In genomic region chr7:16921881-16922335, GRCm38 (mm10) we compare ENCODE assay signal across 8 mouse cellular contexts. TPM values are rescaled to one million over a fixed set of nuclear protein-coding genes. Genes with fewer than 3 reads are reported as not detected.
DNase-seq lines count a peak whose midpoint lies in the region; ATAC-seq lines count a peak whose summit lies in the region.

No protein-coding gene starts in this region.

- no peak for ATAC-seq in lung, embryonic 16.5 days (ENCODE audit: low read depth)
- no peak for ATAC-seq in forebrain, embryonic 16.5 days

- H3K27ac ChIP-seq in lung, embryonic 16.5 days (ENCODE audit: low read length) = peak overlapping the region; percentile 24; the same call in 1 of the 2 replicates
- peak overlapping the region; percentile 100 for H3K27ac ChIP-seq in forebrain, embryonic 16.5 days (ENCODE audit: low read length)
- H3K27ac ChIP-seq in limb, embryonic 10.5 days = peak overlapping the region; percentile 96

- peak overlapping the region; percentile 98 for H3K9ac ChIP-seq in lung, embryonic 16.5 days (ENCODE audit: low read length)
- H3K9ac ChIP-seq in forebrain, embryonic 16.5 days (replicated peaks; ENCODE audit: low read depth, low read length) = peak overlapping the region; percentile 99

- H3K4me2 ChIP-seq in lung, embryonic 16.5 days (ENCODE audit: low read depth, low read length) = peak overlapping the region; percentile 74
- peak overlapping the region; percentile 91 for H3K4me2 ChIP-seq in forebrain, embryonic 16.5 days (ENCODE audit: low read length)

- 33% methylated on average over 6 of the region's 6 CpGs for WGBS in lung, embryonic 16.5 days
- 49% methylated on average over 6 of the region's 6 CpGs for WGBS in forebrain, embryonic 16.5 days
- 68% methylated on average over 6 of the region's 6 CpGs for WGBS in limb, embryonic 10.5 days

- H3K4me1 ChIP-seq in lung, embryonic 16.5 days (replicated peaks; ENCODE audit: control insufficient read depth, insufficient read depth, low read length) = peaks cover 36% of the 10 kb centered on the region
- H3K4me1 ChIP-seq in forebrain, embryonic 16.5 days (replicated peaks; ENCODE audit: control insufficient read depth, insufficient read depth, low read length) = peaks cover 39% of the 10 kb centered on the region
- peaks cover 58% of the 10 kb centered on the region for H3K4me1 ChIP-seq in limb, embryonic 10.5 days

- H3K9me3 ChIP-seq in lung, embryonic 16.5 days (ENCODE audit: control insufficient read depth, low read length) = no peaks in the 10 kb centered on the region
- no peaks in the 10 kb centered on the region for H3K9me3 ChIP-seq in forebrain, embryonic 16.5 days (ENCODE audit: control insufficient read depth, low read length)
- H3K9me3 ChIP-seq in limb, embryonic 10.5 days (replicated peaks) = no peaks in the 10 kb centered on the region

- H3K4me3 ChIP-seq in lung, embryonic 16.5 days (ENCODE audit: low read length) = peak overlapping the region; percentile 98
- H3K4me3 ChIP-seq in forebrain, embryonic 16.5 days (replicated peaks; ENCODE audit: low read length) = peak overlapping the region; percentile 89
- H3K4me3 ChIP-seq in limb, embryonic 10.5 days = peak overlapping the region; percentile 85

- no peak for DNase-seq in lung, postnatal 10 days
- DNase-seq in limb, embryonic 10.5 days (ENCODE audit: low spot score) = no peak
- peak; percentile 68 for DNase-seq in skeletal muscle tissue, adult 2 months (ENCODE audit: low read depth, low spot score)
- DNase-seq in retina, embryonic 14.5 days (ENCODE audit: low spot score) = no peak
- no peak for DNase-seq in ovary, postnatal 36 days (ENCODE audit: low spot score)
- no peak for DNase-seq in urinary bladder, postnatal 25 days (ENCODE audit: low spot score)

- peaks cover 14% of the 10 kb centered on the region for H3K36me3 ChIP-seq in lung, embryonic 16.5 days (ENCODE audit: control insufficient read depth, insufficient read depth, low read length)
- peaks cover 7% of the 10 kb centered on the region; the same call in 1 of the 2 replicates for H3K36me3 ChIP-seq in forebrain, embryonic 16.5 days (ENCODE audit: control insufficient read depth, insufficient read depth)
- H3K36me3 ChIP-seq in limb, embryonic 10.5 days = peaks cover 52% of the 10 kb centered on the region

- H3K27me3 ChIP-seq in lung, embryonic 16.5 days (ENCODE audit: control insufficient read depth, insufficient read depth, low read depth, low read length) = no peaks in the 10 kb centered on the region
- H3K27me3 ChIP-seq in forebrain, embryonic 16.5 days (replicated peaks; ENCODE audit: control insufficient read depth, insufficient read depth, low read length) = no peaks in the 10 kb centered on the region
- H3K27me3 ChIP-seq in limb, embryonic 10.5 days (ENCODE audit: low read depth, poor library complexity, severe bottlenecking) = no peaks in the 10 kb centered on the region

RNA-seq across cellular contexts. Expression of gene Calm3, which starts 2.0 kb away (rescaled TPM):
- polyA plus RNA-seq in lung, embryonic 16.5 days (2015; fragmentation: Nextera tagmentation; extraction: Ambion mirVana) = 116 and 118 TPM in 2 replicates
- polyA plus RNA-seq in forebrain, embryonic 16.5 days (2015; fragmentation: Nextera tagmentation; extraction: Ambion mirVana) = 308 and 333 TPM in 2 replicates
- 127 and 134 TPM in 2 replicates for polyA plus RNA-seq in limb, embryonic 10.5 days (2016; fragmentation: Nextera tagmentation; extraction: Ambion mirVana)

RNA-seq across cellular contexts. Expression of gene Ptgir, which starts 15.6 kb away (rescaled TPM):
- polyA plus RNA-seq in lung, embryonic 16.5 days (2015; fragmentation: Nextera tagmentation; extraction: Ambion mirVana) = 2.6 and 2.8 TPM in 2 replicates
- 0.15 TPM in 2 replicates for polyA plus RNA-seq in forebrain, embryonic 16.5 days (2015; fragmentation: Nextera tagmentation; extraction: Ambion mirVana)
- 0.18 and 0.43 TPM in 2 replicates for polyA plus RNA-seq in limb, embryonic 10.5 days (2016; fragmentation: Nextera tagmentation; extraction: Ambion mirVana)

RNA-seq across cellular contexts. Expression of gene Pnmal2, which starts 22.6 kb away (rescaled TPM):
- 5.1 and 5.5 TPM in 2 replicates for polyA plus RNA-seq in lung, embryonic 16.5 days (2015; fragmentation: Nextera tagmentation; extraction: Ambion mirVana)
- 85.3 and 118 TPM in 2 replicates for polyA plus RNA-seq in forebrain, embryonic 16.5 days (2015; fragmentation: Nextera tagmentation; extraction: Ambion mirVana)
- polyA plus RNA-seq in limb, embryonic 10.5 days (2016; fragmentation: Nextera tagmentation; extraction: Ambion mirVana) = 2.6 and 5.7 TPM in 2 replicates

RNA-seq across cellular contexts. Expression of gene Gng8, which starts 30.3 kb away (rescaled TPM):
- polyA plus RNA-seq in lung, embryonic 16.5 days (2015; fragmentation: Nextera tagmentation; extraction: Ambion mirVana) = 12.9 and 13.0 TPM in 2 replicates
- polyA plus RNA-seq in forebrain, embryonic 16.5 days (2015; fragmentation: Nextera tagmentation; extraction: Ambion mirVana) = 1.9 and 4.5 TPM in 2 replicates
- 15.4 and 18.5 TPM in 2 replicates for polyA plus RNA-seq in limb, embryonic 10.5 days (2016; fragmentation: Nextera tagmentation; extraction: Ambion mirVana)

RNA-seq across cellular contexts. Expression of gene Pnmal1, which starts 37.6 kb away (rescaled TPM):
- polyA plus RNA-seq in lung, embryonic 16.5 days (2015; fragmentation: Nextera tagmentation; extraction: Ambion mirVana) = 0.20 and 0.49 TPM in 2 replicates
- 50.1 and 60.9 TPM in 2 replicates for polyA plus RNA-seq in forebrain, embryonic 16.5 days (2015; fragmentation: Nextera tagmentation; extraction: Ambion mirVana)
- polyA plus RNA-seq in limb, embryonic 10.5 days (2016; fragmentation: Nextera tagmentation; extraction: Ambion mirVana) = 0.79 and 1.5 TPM in 2 replicates

Comparison
In these comparisons a context has a peak if more than half of its experiments do, and no peak if none do; other contexts are left out.
1. H3K27ac ChIP-seq: peak in every context shown above with its lines; median percentile 100 in forebrain, embryonic 16.5 days; 96 in limb, embryonic 10.5 days; 24 in lung, embryonic 16.5 days.
2. RNA of gene Pnmal2, which starts 22.6 kb away (polyA plus RNA-seq): 85.3 to 118 TPM in forebrain, embryonic 16.5 days; 2.6 to 5.7 TPM in limb, embryonic 10.5 days and 5.1 to 5.5 TPM in lung, embryonic 16.5 days; every median in the first group is over 10 times any median in the second.
3. Peak in every context shown above with its lines, with median percentiles within 50 percentile points of each other: H3K4me3 ChIP-seq.